Mouse (Mus musculus) layer of hippocampus, postnatal 10 days (tissue): Measurements from ENCODE around the gene Anxa7. TPM values are rescaled to one million over a fixed set of nuclear protein-coding genes. Genes with fewer than 3 reads are reported as not detected.
A peak's percentile ranks its signal among the peaks of the same experiment; 100 is the strongest.

Experiments
- DNase-seq, 2 experiments: peaks; one replicate each; pipeline ENCODE4 v3.0.0; 2021; ENCODE audit warnings: low spot score in 2 of 2
- long read RNA-seq: library from polyadenylated mRNA; stranded (forward); transcript quantifications from one replicate; pipeline ENCODE4 v2.0.0, GENCODE M21; 2023
- total RNA-seq, 2 experiments: library from RNA; stranded (reverse); gene quantifications; 2 replicates each; pipeline ENCODE4 v1.2.3; 2021

Anxa7 gene
- total RNA-seq: 10 to 100 TPM; 50.2 to 53.5 TPM
- long read RNA-seq, transcript Anxa7-202 (14 exons, 2,904 nt): major isoform, 18 of 42 reads
- long read RNA-seq, partial matches to known transcripts: 14 of 42 reads
- long read RNA-seq, other reads (novel, unspliced or antisense): 7 of 42 reads

DNA sequence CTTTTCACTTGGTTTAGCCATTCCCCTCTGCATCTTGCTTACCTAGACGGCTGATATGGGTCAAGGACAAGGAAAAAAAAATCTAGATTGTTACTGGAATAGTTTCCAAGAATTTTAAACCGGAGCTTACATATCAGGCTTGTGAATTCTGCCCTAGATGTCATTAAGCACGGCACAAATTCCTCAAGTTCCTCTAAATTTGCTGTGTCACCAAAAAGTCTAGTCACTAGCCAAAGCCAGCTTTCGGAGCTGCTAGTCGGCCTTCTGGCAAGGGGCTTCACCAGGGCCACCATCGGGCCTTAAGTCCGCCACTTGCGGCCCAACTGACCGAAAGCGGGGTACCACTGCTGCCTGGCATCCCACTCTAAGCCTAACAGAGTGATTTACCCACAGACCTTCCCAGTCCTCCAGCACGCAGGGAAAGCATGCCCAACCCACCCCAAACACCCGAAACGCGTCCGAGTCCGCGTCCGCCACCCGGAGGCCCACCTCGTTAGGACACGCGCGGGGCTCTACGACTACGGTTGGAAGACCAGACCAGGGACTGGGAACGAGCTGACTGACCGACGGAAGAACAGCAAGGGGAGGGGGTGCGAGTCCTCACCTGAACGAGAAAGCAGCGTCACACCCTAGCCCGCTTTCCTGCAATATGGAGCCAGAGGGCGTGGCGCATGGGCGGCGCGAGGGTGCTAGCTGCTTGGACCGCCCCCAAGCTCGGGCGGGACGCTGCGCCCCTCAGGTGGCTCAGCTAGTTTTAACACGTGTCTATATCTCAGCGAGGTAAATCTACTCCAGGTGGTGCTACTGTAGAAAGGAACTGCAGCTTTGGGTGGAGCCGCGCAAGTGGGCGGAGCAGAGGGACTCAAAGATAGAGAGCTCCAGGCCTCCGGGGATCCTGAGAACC lies at the start of gene Anxa7:
Gene Anxa7 (minus strand): TSS at position 843 of the 904 bp plus-strand sequence.
- DNase-seq: peak; percentile 36 to 69

DNA sequence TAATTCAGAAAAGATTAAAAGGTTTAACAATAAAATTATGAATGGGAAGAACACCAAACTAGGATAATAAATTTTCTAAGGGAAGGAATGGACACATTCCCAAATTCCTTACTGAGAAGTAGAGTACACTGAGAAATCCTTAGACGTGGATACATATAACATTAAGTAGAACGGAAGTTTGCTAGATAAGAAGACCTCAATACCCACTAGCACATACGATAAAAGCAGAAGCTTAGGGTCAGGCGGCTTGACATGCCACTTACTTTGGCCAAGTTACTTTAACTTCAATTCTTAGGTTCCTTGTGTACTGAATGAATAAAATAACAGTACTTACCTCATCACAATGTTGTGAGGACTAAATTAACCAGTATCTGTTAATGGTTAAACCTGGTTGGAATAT lies 49.7 kb upstream of the Anxa7 start:
- DNase-seq: no peak

DNA sequence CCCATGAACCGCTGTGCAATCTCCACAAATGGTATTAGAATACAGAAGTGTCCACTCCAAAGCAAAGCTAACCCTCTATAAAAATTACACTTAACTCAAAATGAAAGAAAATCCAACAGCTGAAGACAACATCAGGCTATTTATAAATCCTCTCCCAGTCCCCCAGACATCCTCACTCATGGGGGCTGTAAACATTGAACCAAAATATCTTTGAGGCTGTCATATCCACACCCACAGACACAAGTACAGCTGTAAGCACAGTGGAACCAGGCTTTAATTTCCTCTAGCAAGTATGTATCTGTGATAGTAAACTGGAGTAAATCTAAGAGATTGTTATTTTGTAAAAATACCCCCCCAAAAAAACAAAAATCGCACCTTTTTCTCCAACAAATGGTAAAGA lies 40.2 kb upstream of the Anxa7 start:
- DNase-seq: no peak

DNA sequence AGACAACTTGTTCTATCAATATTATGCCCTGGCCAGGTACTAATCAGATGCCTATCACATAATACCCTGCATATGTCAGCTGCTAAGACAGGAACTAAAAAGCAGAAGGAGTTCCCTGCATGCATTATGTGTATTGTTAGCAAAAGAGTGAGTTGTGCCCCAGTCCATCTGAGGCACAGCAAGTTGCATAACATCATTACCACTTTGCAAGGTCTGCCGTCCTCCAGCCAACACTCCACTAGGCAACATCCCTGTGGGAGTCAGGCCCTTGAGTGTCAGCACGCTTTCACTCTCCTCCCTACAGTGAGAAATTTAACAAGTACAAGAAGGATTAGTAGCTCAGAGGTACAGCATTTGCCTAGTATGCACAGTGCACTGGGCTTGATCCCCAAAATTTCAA lies 28.5 kb upstream of the Anxa7 start:
- no peak for DNase-seq

DNA sequence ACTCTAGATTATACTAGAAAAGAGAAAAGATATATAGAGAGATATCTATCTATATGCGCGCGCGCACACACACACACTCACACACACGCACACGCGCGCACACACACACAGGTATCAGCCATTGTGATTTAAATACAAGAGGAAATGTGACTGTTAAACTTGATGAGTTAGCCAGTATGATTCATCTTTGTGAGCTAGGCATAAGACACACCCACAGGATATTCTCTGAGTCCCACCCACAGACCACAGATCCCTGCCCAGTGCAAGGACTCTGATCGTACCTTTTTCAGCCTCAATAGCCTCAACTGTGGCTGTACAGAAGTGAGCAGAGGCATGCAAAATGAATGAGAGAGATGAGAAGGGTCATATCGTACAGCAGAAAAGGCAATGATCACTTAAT lies 23.0 kb upstream of the Anxa7 start:
- no peak for DNase-seq

DNA sequence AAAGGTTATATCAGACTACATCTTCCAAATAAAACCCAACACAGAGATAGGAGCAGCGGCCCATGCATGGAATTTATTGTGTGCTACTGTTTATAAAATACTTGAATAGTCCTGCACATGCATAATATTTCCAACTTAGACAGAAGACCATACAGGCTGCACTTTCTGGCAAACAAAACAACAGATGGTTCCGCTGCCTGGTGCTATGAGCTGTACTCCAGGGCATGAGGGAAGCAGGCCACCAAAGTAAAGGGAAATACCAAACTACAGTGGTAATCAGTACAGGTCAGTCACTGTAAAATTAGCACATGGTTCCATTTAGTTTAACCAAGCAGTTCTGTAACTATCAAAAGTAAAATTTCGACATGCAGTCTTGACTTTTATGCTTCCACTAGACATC lies 20.0 kb upstream of the Anxa7 start:
- no peak for DNase-seq

DNA sequence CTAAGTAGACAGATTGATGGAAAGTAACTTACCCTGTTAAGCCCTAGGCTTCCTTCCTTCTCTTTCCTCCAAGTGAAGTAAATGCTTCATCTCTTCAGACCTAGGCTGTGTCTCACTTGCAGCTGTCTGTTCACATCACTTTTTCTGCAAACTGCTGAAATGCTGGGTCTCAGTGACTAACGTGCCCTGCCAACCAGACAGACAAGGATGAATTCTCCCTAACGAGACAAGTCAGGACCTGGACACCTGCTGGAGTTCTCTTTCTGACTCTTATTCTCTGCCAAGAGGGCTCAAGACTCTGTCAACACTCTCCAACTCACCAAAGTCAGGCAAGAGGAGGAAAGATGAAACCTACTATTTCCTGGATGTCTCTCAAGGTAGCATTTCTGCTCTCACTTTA lies 16.7 kb upstream of the Anxa7 start, which contains the start of gene Mss51:
Gene Mss51 (minus strand): TSS at position 299 of the 400 bp plus-strand sequence.
- no peak for DNase-seq

DNA sequence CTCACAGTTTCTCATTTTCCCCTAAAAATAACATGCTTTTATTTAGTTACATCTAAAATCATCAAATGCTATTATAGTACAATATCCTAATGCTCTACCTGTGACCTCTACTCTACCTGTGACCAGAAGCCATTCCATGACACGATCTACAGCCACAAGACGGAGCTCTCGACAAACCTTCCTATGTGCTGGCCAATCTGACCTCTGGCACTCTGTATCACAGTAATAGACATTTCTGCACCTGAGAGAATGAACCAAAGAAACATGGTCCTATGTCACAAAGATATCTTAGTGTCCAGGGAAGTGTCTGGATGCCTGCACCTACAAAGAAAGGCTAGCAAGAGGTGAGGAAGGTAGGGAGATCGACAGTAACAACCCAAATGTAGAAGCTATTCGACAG lies 6.1 kb upstream of the Anxa7 start:
- DNase-seq: no peak

DNA sequence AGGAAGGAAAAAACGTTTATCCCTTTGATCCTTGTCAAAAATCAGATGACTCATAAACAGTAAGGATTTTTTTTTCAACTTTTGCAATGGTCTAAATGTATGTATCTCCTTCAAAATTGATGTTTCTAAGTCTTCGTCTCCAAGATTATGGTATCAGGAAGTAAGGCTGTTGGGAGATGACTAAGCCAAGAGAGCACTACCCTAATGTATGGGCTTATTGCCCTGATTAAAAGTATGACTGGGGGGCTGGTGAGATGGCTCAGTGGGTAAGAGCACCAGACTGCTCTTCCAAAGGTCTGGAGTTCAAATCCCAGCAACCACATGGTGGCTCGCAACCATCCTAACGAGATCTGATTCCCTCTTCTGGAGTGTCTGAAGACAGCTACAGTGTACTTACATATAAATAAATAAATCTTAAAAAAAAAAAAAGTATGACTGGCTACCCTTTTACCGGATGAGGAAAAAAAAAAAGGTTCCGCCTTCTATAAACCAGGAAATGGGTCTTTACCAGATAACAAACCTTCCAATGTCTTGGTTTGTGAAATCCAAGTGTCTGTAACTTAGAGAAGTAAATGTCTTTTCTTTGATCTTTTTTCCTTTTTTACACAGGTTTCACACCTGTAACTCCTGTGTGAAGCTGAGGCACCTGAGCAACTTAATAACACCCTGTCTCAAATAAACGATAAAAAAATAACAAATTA lies 2.3 kb upstream of the Anxa7 start:
- DNase-seq: no peak

DNA sequence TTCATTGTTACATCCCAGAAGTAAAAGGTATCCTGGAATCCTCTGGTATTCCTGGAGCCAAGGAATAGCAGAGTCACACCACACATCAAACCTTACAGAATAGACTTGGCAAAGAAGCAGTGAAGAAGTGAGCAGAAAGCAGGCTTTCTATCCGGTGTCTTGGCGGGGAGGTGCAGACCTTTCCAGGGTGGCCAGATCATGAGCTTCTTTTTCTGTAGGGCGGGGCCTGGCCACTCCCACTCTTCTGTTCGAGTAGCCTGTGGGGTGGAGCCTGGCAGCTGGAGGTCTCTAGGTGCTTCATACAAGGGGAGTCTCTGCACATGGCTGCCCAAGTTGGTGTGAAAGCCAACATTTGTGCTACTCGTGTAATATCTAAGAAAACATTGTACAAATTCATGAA lies 1.3 kb upstream of the Anxa7 start:
- no peak for DNase-seq

DNA sequence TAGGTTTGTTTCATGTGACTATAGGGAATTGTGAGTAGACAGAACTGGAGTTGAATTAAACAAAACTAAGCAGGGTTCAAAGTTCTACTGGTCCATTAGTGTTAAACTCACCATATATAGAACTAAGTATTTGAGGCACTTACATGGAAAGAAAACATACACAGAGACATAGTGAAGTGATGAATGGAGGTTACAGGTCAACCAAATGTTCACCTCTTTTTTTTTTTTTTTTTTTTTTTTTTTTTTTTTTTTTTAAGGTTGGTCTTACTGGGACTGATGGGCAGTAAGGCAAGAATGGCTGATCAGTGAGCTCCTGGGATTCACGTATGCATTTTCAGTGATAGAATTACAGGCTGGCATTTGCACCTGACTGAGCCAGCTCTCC lies 254 bp upstream of the Anxa7 start:
- no peak for DNase-seq

DNA sequence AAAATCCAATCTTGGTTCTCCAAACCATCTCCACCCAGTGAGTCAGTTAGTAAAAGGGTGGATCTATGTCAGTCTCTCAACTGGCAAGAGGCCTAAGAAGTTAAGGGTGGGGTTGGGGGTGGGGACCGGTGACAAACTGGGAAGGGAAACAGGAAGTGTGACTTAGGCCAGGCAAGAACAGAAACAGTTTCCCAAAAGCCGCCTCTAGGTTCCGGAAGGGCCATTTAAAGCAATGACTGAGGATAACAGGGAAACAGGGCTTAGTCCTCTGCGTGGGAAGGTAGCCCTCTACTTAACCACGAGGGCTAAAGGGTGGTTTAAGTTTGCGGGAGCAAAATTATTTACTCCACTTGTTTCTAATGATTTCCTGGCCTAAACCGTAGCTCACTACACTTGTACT lies 1.1 kb downstream of the Anxa7 start:
- no peak for DNase-seq

DNA sequence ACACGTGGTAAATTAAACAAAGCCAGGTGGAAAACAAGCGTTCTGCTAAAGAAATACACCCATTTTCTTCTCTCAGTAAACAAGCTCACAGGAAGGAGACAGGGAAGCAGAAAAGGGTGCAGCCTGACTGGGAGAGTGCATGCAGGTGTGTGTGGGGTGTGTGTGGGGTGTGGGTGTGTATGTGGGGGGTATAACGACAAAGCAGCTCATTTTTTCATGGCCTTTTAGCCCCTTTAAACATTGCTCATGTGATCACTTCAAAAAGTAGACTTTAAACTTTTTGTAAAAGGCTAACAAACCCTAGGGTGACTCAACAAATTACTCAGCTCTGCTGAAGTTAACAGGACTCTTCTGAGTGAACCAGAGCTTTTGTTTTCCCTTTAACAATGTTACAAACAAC lies 1.5 kb downstream of the Anxa7 start:
- DNase-seq: no peak

DNA sequence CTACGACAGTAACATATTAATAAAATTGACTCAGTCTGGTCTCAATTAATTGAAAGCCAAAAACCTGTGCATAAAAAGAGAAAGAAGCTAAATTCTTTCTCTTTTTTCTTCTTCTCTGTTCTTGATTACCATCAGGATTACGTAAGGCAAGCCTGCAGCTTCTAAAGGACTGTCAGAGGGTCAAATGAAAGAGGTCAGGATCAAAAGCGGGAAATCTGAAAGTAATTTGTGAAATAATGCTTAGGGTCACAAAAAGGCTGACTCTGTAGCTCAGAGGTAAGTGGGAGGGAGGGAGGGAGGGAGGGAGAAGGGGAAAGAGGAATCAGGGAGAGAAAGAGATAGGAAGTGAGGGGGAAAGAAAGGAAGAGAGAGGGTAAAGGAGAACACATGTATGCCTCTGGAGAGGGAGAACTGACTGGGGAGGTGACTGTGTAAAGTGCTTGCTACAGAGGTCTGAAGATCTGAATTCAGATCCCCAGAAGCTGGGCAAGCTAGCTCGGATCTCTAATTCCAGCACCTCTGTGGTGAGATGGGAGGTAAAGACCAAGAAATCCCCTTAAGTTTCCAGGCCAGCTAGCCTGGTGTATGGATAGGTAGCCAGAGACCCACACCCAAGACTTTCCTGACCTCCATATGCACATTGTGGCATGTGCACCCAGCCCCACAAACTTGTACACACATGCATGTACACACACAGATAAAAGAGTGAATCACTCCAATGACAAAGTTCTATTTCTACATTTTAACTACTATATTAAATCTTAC lies 2.5 kb downstream of the Anxa7 start:
- DNase-seq: no peak

DNA sequence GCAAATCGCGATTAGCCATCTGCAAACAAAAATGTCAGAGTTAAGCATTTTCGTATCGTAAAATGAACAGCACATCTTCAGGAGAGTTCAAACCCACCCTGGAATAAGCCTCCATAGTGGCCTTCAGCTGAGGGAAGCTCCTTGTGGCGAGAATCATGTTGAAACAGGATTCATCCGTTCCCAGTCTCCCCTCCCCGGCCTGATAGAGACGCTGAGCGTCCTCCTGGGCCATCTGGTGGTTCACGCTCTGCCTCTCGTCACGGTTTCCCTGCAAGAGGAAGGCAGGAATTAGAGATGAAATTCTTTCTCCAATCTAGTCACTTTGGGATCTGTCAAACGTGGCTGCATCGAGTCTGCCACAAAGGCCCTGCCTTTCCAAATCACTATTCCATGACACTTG lies 19.7 kb downstream of the Anxa7 start:
- DNase-seq: no peak

DNA sequence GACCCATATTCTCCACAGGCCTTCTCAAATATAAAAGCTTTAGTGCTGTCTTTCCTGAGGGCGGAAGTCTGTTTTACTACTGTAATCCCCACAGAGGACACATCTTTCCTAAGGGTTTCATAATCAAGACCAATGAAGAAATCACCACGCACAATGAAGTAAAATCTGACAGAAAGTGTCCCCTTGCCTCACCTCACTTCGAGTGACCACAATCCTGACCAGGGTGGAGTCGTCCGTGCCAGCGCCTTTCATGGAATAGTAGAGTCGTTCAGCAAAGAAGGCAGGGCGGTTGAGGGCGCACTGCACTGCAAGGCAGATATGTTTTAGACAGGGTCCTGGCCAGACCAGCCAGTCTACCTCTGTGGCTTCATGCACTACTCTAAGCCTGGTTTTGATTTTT lies 21.6 kb downstream of the Anxa7 start:
- DNase-seq: no peak

DNA sequence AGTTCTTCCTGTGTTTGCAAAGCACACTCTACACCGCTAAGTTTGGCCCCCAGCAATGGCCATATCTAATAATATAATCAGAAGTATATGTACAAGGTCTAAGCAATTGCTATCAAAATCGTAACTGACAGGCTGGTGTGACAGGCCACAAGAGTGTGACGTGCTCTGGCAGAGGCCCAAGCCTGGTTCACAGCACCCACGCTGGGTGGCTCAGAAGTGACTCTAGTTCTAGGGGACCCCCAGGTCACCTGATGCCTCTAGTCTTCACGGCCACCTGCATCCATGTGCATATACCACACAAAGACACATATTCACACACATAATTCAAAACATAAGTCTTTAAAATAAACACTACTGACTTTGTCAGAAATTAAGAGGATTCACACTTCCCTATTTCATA lies 27.0 kb downstream of the Anxa7 start:
- no peak for DNase-seq

DNA sequence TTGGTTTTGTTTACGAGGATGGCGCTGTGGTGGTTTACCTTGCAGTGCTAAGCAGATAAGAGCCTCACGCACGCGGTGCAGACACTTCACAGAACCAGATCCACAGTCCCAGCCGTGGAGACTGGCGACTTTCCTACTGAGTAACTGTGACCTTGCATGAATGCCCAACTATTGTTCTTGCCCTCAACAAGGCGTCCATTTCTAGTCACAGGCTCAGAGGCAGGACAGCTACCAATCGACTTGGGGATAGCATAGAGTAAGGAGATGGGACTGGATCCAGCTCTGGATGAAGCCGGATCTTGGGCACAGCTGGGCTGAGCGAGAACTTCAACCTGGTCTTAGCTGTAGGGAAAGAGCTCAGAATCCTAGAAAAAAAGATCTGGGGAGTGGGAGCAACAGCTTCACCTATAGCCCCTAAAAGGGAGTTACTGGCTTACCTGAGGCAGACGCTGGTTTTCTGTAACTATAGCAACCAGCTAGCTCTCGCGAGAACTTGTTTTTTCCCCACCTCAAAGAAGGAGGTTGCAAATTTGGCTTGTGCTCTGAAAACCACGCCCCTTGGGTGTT lies 28.1 kb downstream of the Anxa7 start, which contains the start of gene Cfap70:
Gene Cfap70 (minus strand): TSS at position 462 of the 567 bp plus-strand sequence.
- DNase-seq: peak; percentile 51 to 60

DNA sequence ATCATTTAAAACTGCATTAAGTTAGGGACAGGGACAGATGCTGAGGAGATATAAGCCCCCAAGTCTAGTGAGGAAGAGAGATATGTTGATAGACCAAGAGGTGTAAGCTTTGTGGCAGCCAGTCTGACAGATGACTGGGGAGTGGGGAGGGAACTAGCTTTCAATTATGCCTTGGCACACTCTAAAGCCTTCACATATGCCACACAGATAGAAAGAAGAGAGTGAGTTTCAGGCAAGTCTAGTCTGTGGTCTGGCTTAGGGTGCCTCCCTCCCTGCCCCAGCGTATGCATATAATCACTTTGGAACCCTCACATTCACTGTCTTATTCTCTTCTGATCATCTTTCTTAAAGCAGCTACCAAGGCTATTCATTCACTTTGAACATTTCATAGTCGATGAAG lies 28.6 kb downstream of the Anxa7 start:
- no peak for DNase-seq

DNA sequence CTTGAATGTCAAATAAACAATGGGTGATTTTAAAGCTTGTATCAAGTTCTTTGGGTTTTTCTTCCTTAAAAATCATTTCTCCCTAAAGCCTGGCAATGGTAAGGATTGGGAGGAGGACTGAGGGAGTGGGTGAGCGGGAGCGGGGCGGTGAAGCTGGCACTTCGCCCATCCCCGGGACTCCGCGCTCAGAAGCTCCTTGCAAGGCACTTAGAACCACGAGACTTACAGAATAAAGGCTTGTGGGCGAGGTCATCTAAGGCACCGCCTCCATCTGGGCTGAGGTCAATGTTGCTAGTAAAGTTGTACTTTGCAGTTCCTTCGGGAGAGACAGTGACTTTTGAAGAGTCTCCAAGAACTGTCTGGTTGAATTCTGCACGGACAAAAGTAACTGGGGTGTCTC lies 32.7 kb downstream of the Anxa7 start:
- DNase-seq: peak in 1 of 2 experiments; percentile 19

DNA sequence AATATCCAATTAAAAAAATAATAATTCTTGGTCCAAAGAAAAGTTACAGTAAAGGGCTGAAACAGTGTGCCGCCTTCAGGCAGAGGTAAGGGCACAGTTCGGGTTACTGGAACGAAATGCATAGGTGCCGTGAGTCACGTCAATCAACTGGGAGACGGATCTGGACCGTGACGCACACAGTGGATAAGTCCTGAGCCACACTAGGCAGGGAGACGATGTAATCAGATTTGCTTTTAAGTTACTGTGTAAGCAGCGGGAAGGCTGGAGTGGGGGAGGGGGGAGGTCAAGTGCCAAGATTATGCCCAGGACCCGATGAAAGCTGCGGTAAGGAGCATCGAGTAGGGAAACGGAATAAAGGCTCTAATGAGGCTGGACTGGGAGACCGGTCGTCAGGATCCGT lies 37.7 kb downstream of the Anxa7 start:
- no peak for DNase-seq
